Mouse (Mus musculus) liver, embryonic 16.5 days (tissue): ENCODE data around the gene Prune2. TPM values are rescaled to one million over a fixed set of nuclear protein-coding genes. Genes with fewer than 3 reads are reported as not detected.
A peak's percentile ranks its signal among the peaks of the same experiment; 100 is the strongest.

Experiments used
- ATAC-seq: fragments of 200-750 bp; cut with Nextera tagmentation; 2 replicates; pipeline ENCODE4 v1.8.0; 2017; ENCODE audit warnings: low read depth, mild to moderate bottlenecking, moderate number of reproducible peaks, moderate library complexity
- H3K27ac ChIP-seq: fragments of 300-500 bp; sonication (generic); 2 replicates; pipeline ENCODE4 v1.5.1; 2014; ENCODE audit warnings: mild to moderate bottlenecking, low read length
- H3K27me3 ChIP-seq: fragments of 300-500 bp; sonication (generic); 2 replicates; pipeline ENCODE4 v1.6.1; 2014; ENCODE audit warnings: low read depth, low read length, mixed read lengths; ENCODE audit not compliant: control insufficient read depth, insufficient read depth
- H3K36me3 ChIP-seq: fragments of 300-500 bp; sonication (generic); 2 replicates; pipeline ENCODE4 v1.6.1; 2014; ENCODE audit warnings: mild to moderate bottlenecking; ENCODE audit not compliant: control insufficient read depth, insufficient read depth
- H3K4me1 ChIP-seq: fragments of 300-500 bp; sonication (generic); 2 replicates; pipeline ENCODE4 v1.6.1; 2014; ENCODE audit warnings: low read depth, low read length, mixed read lengths; ENCODE audit not compliant: control insufficient read depth
- H3K4me2 ChIP-seq: fragments of 300-500 bp; sonication (generic); 2 replicates; pipeline ENCODE4 v1.6.1; 2014; ENCODE audit warnings: low read depth, low read length, mixed read lengths
- H3K4me3 ChIP-seq: fragments of 300-500 bp; sonication (generic); 2 replicates; pipeline ENCODE4 v1.5.1; 2014; ENCODE audit warnings: low read depth, mild to moderate bottlenecking, low read length
- H3K9ac ChIP-seq: fragments of 300-500 bp; sonication (generic); 2 replicates; pipeline ENCODE4 v1.6.1; 2014; ENCODE audit warnings: low read depth, low read length
- H3K9me3 ChIP-seq: fragments of 300-500 bp; sonication (generic); replicated peaks from 2 replicates; pipeline ENCODE4 v1.6.1; 2016; ENCODE audit warnings: low read length; ENCODE audit not compliant: control insufficient read depth
- WGBS: fragments of 180-500 bp; shearing (Covaris S2); extraction: QIAGEN DNeasy Blood & Tissue Kit; methylation state at CpG from one replicate; pipeline ENCODE4 v1.1.7; 2014; ENCODE audit not compliant: insufficient replicate concordance; 5-methylcytosine and 5-hydroxymethylcytosine counted together
- polyA plus RNA-seq: library from polyadenylated mRNA; unstranded; fragments of >200 nt; fragmentation: Nextera tagmentation; extraction: Ambion mirVana; gene quantifications from 2 replicates; pipeline ENCODE4 v1.2.1, GENCODE M21; 2015

The Prune2 gene
- polyA plus RNA-seq = 0.28 and 0.45 TPM in 2 replicates

GRCm38 (mm10) chr19:16955613-16956271, at the start of gene Prune2:
Gene Prune2, plus strand, starts transcription at chr19:16956118.
- H3K27me3 ChIP-seq = peaks cover 11% of the 10 kb centered on the region
- H3K9me3 ChIP-seq = no peaks in the 10 kb centered on the region
- under 1% methylated on average over 36 of the region's 36 CpGs for WGBS
- ATAC-seq = peak; percentile 65
- no peaks in the 10 kb centered on the region for H3K36me3 ChIP-seq
- H3K4me2 ChIP-seq = peak within 1 kb of the TSS; percentile 52; the same call in 1 of the 2 replicates
- H3K4me3 ChIP-seq = peak within 1 kb of the TSS; percentile 30; the same call in 1 of the 2 replicates
- no peak within 1 kb of the TSS for H3K9ac ChIP-seq
- H3K27ac ChIP-seq = no peak within 1 kb of the TSS
- H3K4me1 ChIP-seq = peaks cover 2% of the 10 kb centered on the region; the same call in 1 of the 2 replicates

- H3K4me3 ChIP-seq = no peak overlapping the region
- H3K27me3 ChIP-seq = no peaks in the 10 kb centered on the region
- ATAC-seq = no peak
- WGBS = 76% methylated on average over 5 of the region's 5 CpGs
- no peak overlapping the region for H3K27ac ChIP-seq
- no peaks in the 10 kb centered on the region for H3K36me3 ChIP-seq
- no peaks in the 10 kb centered on the region for H3K4me1 ChIP-seq
- H3K4me2 ChIP-seq = no peak overlapping the region
- no peak overlapping the region for H3K9ac ChIP-seq
- H3K9me3 ChIP-seq = no peaks in the 10 kb centered on the region
These were observed 44.4 kb upstream of the Prune2 start for GRCm38 (mm10) chr19:16911507-16911906.

GRCm38 (mm10) chr19:16924516-16924915, 31.4 kb upstream of the Prune2 start:
- Histone ChIP-seq H3K9ac (no peak overlapping the region), H3K36me3 (no peaks in the 10 kb centered on the region), H3K27me3 (no peaks in the 10 kb centered on the region), H3K4me1 (no peaks in the 10 kb centered on the region), H3K9me3 (no peaks in the 10 kb centered on the region), H3K27ac (no peak overlapping the region), H3K4me3 (no peak overlapping the region), H3K4me2 (no peak overlapping the region)
- 59% methylated on average over 4 of the region's 4 CpGs for WGBS
- no peak for ATAC-seq

GRCm38 (mm10) chr19:16934664-16935063, 21.3 kb upstream of the Prune2 start:
- H3K4me3 ChIP-seq = no peak overlapping the region
- H3K4me1 ChIP-seq = no peaks in the 10 kb centered on the region
- ATAC-seq = no peak
- H3K4me2 ChIP-seq = no peak overlapping the region
- no peaks in the 10 kb centered on the region for H3K27me3 ChIP-seq
- no peaks in the 10 kb centered on the region for H3K9me3 ChIP-seq
- H3K9ac ChIP-seq = no peak overlapping the region
- no peak overlapping the region for H3K27ac ChIP-seq
- 54% methylated on average over 8 of the region's 8 CpGs for WGBS
- no peaks in the 10 kb centered on the region for H3K36me3 ChIP-seq

GRCm38 (mm10) chr19:16948794-16949313, 7.1 kb upstream of the Prune2 start:
- WGBS = 34% methylated on average over 2 of the region's 2 CpGs
- H3K27ac ChIP-seq = no peak overlapping the region
- ATAC-seq = no peak
- no peaks in the 10 kb centered on the region for H3K9me3 ChIP-seq
- no peak overlapping the region for H3K4me2 ChIP-seq
- H3K36me3 ChIP-seq = no peaks in the 10 kb centered on the region
- H3K4me3 ChIP-seq = no peak overlapping the region
- no peaks in the 10 kb centered on the region for H3K27me3 ChIP-seq
- H3K9ac ChIP-seq = no peak overlapping the region
- no peaks in the 10 kb centered on the region for H3K4me1 ChIP-seq

GRCm38 (mm10) chr19:16949341-16949740, 6.6 kb upstream of the Prune2 start:
- H3K36me3 ChIP-seq = no peaks in the 10 kb centered on the region
- no peak for ATAC-seq
- H3K27me3 ChIP-seq = no peaks in the 10 kb centered on the region
- no peak overlapping the region for H3K9ac ChIP-seq
- WGBS = 41% methylated on average over 2 of the region's 2 CpGs
- no peaks in the 10 kb centered on the region for H3K9me3 ChIP-seq
- no peaks in the 10 kb centered on the region for H3K4me1 ChIP-seq
- H3K27ac ChIP-seq = no peak overlapping the region
- H3K4me3 ChIP-seq = no peak overlapping the region
- H3K4me2 ChIP-seq = no peak overlapping the region

GRCm38 (mm10) chr19:16950051-16950450, 5.9 kb upstream of the Prune2 start:
- no peaks in the 10 kb centered on the region; the same call in 1 of the 2 replicates for H3K27me3 ChIP-seq
- no peaks in the 10 kb centered on the region for H3K4me1 ChIP-seq
- H3K36me3 ChIP-seq = no peaks in the 10 kb centered on the region
- H3K9me3 ChIP-seq = no peaks in the 10 kb centered on the region
- H3K4me2 ChIP-seq = no peak overlapping the region
- H3K4me3 ChIP-seq = no peak overlapping the region
- WGBS = 66% methylated on average over 9 of the region's 9 CpGs
- H3K27ac ChIP-seq = no peak overlapping the region
- H3K9ac ChIP-seq = no peak overlapping the region
- no peak for ATAC-seq

- Histone ChIP-seq H3K27me3 (peaks cover 6% of the 10 kb centered on the region), H3K27ac (no peak overlapping the region), H3K36me3 (no peaks in the 10 kb centered on the region), H3K4me3 (no peak overlapping the region), H3K4me1 (no peaks in the 10 kb centered on the region; the same call in 1 of the 2 replicates), H3K9ac (no peak overlapping the region), H3K4me2 (no peak overlapping the region), H3K9me3 (no peaks in the 10 kb centered on the region)
- WGBS = 50% methylated on average over 8 of the region's 8 CpGs
- ATAC-seq = no peak
These were observed 5.1 kb upstream of the Prune2 start for GRCm38 (mm10) chr19:16950664-16951363.

- Histone ChIP-seq H3K9me3 (no peaks in the 10 kb centered on the region), H3K27ac (no peak overlapping the region), H3K36me3 (no peaks in the 10 kb centered on the region), H3K27me3 (peaks cover 11% of the 10 kb centered on the region), H3K4me3 (no peak overlapping the region), H3K4me2 (no peak overlapping the region), H3K4me1 (peaks cover 2% of the 10 kb centered on the region; the same call in 1 of the 2 replicates), H3K9ac (no peak overlapping the region)
- ATAC-seq = no peak
- 66% methylated on average over 6 of the region's 6 CpGs for WGBS
These were observed 1.2 kb upstream of the Prune2 start for GRCm38 (mm10) chr19:16954736-16955135.
